ENCODE assay signal across 17 mouse cellular contexts in the genomic region with DNA sequence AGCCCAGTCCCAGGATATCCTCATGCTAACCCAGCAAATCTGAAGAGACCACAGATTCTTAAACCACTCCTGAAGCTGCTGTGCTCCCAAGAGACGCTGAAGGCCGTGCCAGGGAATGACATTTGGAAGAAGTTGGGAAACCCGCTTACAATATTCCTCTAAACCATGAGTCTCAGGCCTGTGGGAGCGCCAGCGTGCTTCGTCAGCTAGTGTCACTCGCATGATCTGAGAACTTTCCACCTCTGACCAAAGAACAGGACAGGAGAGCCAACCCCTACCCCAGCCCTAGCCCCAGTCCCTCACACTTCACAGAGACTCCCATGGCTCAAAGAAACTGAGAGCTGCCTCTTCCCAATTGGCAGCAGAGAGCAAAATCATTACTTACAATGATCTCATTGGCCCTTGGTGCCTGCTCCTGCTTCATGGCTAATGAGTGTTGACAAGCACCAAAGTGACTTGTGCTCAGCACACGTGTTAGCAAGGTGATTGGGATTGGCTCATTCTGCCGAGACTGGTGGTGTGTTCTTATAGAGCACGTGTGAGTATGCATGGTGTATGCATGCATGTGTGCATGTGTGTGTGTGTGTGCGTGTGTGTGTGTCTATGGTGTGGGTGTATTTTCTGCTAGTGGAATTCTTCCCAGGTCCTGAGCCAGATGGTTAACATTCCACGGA.
DNase-seq lines count a peak whose midpoint lies in the region; ATAC-seq and TF ChIP-seq lines count a peak whose summit lies in the region.
"Had no signal": no experiment of that assay in that cellular context is flagged by ENCODE, and none has a peak within 500 bp of the region (broad histone marks: within the 10 kb centered on the region; RNA-seq: fewer than 3 reads in every experiment).

No protein-coding gene starts in this region.

- H3K27ac ChIP-seq in heart, embryonic 15.5 days = 0 out of 2 replicates have a peak overlapping the region, but pooled peaks have one; percentile 7
- peak overlapping the region; percentile 26; the same call in 1 of the 2 replicates for H3K27ac ChIP-seq in left cerebral cortex, adult 2 months
- H3K27ac ChIP-seq in kidney, embryonic 15.5 days = no peak overlapping the region
- H3K27ac ChIP-seq: embryonic facial prominence, embryonic 12.5 days; hindbrain, embryonic 15.5 days; midbrain, embryonic 15.5 days had no signal

- TF ChIP-seq CTCF in left cerebral cortex, adult 2 months (IDR thresholded peaks at IDR 0.05) = no peak

- H3K27me3 ChIP-seq in heart, embryonic 15.5 days = peaks cover 19% of the 10 kb centered on the region; the same call in 1 of the 2 replicates
- H3K27me3 ChIP-seq in kidney, embryonic 15.5 days = no peaks in the 10 kb centered on the region
- H3K27me3 ChIP-seq: embryonic facial prominence, embryonic 12.5 days; hindbrain, embryonic 15.5 days; midbrain, embryonic 15.5 days; Patski had no signal

- WGBS in heart, embryonic 15.5 days = 65% methylated on average over 12 of the region's 12 CpGs
- 80% methylated on average over 12 of the region's 12 CpGs for WGBS in kidney, embryonic 15.5 days

- no peak overlapping the region for H3K4me2 ChIP-seq in heart, embryonic 15.5 days
- H3K4me2 ChIP-seq in kidney, embryonic 15.5 days = no peak overlapping the region
- H3K4me2 ChIP-seq: embryonic facial prominence, embryonic 12.5 days; hindbrain, embryonic 15.5 days; midbrain, embryonic 15.5 days had no signal

- H3K9ac ChIP-seq in heart, embryonic 15.5 days = no peak overlapping the region
- H3K9ac ChIP-seq in kidney, embryonic 15.5 days = no peak overlapping the region
- H3K9ac ChIP-seq: embryonic facial prominence, embryonic 12.5 days; hindbrain, embryonic 15.5 days; midbrain, embryonic 15.5 days had no signal

- intact Hi-C loops in left cerebral cortex, adult 2 months (cut with DNase I) = no loop called here
- intact Hi-C loops in left cerebral cortex, postnatal 36 days (cut with DNase I) = no loop called here

- ATAC-seq in heart, embryonic 15.5 days (replicated peaks; ENCODE audit: insufficient number of reproducible peaks, insufficient read depth, low FRiP score, low read depth) = peak; percentile 55; the same call in 1 of the 2 replicates
- ATAC-seq in kidney, embryonic 15.5 days (replicated peaks; ENCODE audit: low FRiP score) = no peak
- ATAC-seq: forebrain, embryonic 14.5 days; intestine, postnatal 0 days; midbrain, embryonic 15.5 days; Patski had no signal

- no peak for DNase-seq in heart, adult 9 months (ENCODE audit: low spot score in 2 of 2)
- no peak for DNase-seq in left cerebral cortex, adult 2 months (ENCODE audit: extremely low spot score in 1 of 2, low spot score in 2 of 2)
- no peak for DNase-seq in left cerebral cortex, postnatal 36 days (ENCODE audit: low spot score in 2 of 2)
- peak; percentile 29 for DNase-seq in adipocyte (ENCODE audit: low spot score)
- peak; percentile 45 for DNase-seq in retina, embryonic 14.5 days (ENCODE audit: low spot score)
- DNase-seq: adrenal gland, postnatal 10 days; cerebellum, adult 9-10 months; liver; lung, postnatal 36 days had no signal

- no peaks in the 10 kb centered on the region for H3K36me3 ChIP-seq in heart, embryonic 15.5 days
- no peaks in the 10 kb centered on the region for H3K36me3 ChIP-seq in kidney, embryonic 15.5 days
- H3K36me3 ChIP-seq: embryonic facial prominence, embryonic 12.5 days; hindbrain, embryonic 15.5 days; midbrain, embryonic 15.5 days had no signal

- no peaks in the 10 kb centered on the region for H3K9me3 ChIP-seq in heart, embryonic 15.5 days (replicated peaks)
- H3K9me3 ChIP-seq in kidney, embryonic 15.5 days (replicated peaks) = no peaks in the 10 kb centered on the region
- H3K9me3 ChIP-seq: embryonic facial prominence, embryonic 12.5 days; hindbrain, embryonic 15.5 days; midbrain, embryonic 15.5 days had no signal

- H3K4me1 ChIP-seq in heart, embryonic 15.5 days (replicated peaks) = peaks cover 16% of the 10 kb centered on the region
- H3K4me1 ChIP-seq in kidney, embryonic 15.5 days = 0 out of 2 replicates have a peak, but pooled peaks cover 3% of the 10 kb centered on the region
- H3K4me1 ChIP-seq: embryonic facial prominence, embryonic 12.5 days had no signal

- H3K4me3 ChIP-seq in heart, embryonic 15.5 days = no peak overlapping the region
- no peak overlapping the region for H3K4me3 ChIP-seq in left cerebral cortex, adult 2 months
- no peak overlapping the region for H3K4me3 ChIP-seq in kidney, embryonic 15.5 days (replicated peaks)
- H3K4me3 ChIP-seq: embryonic facial prominence, embryonic 12.5 days; hindbrain, embryonic 15.5 days; midbrain, embryonic 15.5 days had no signal

Comparison
In these comparisons a context has a peak if more than half of its experiments do, and no peak if none do; other contexts are left out.
1. DNase-seq: peak in adipocyte (single experiment) and retina, embryonic 14.5 days (single experiment); none in heart, adult 9 months (0 of 2), left cerebral cortex, adult 2 months (0 of 2) and left cerebral cortex, postnatal 36 days (0 of 2).